Mouse (Mus musculus) left cerebral cortex, postnatal 4 days (tissue): ENCODE measurements at regions not wholly inside any gene's neighbourhood (a gene's known extent, or its start where the extent isn't known, plus 50 kb on each side); places are given as distances from the start of the nearest gene placed in this dataset.

Source experiments
- DNase-seq: peaks from one replicate; pipeline ENCODE4 v3.0.0-alpha.2; 2022
- intact Hi-C: fragments of 180-260 bp; cut with DNase I; formaldehyde crosslinking; loops from one replicate; pipeline ENCODE4 v1.15.1; 2025

GRCm38 (mm10) chr12:56275556-56276242 lies 70.0 kb downstream of the Mbip start:
- intact Hi-C loops, result no loop called here
- no peak for DNase-seq

DNA sequence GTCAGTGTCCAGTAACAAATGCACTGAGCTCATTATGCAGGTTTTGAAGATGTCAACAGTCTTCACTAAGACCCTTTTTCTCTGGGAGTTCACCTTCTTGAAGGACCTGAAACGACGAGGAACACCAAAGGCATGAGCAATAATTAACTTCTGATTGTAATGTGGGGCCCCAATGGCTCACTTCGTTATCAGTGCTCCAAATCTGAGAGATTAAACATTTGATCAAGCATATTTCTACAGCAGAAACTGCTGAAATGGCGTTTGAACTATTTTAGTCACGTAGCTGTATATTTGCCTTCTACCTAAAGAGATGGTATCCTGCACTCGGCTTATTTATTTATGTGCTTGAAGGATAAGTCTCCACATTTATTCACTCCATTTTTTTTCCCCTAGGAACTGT lies 80.6 kb downstream of the Mbip start:
- intact Hi-C loops, result no loop called here
- DNase-seq, result no peak

GRCm38 (mm10) chr12:56261471-56261870 lies 84.2 kb downstream of the Mbip start:
- intact Hi-C loops, result no loop called here
- DNase-seq, result no peak

GRCm38 (mm10) chr12:56258401-56259050 lies 87.2 kb downstream of the Mbip start:
- intact Hi-C loops, result no loop called here
- no peak for DNase-seq

- intact Hi-C loops, result no loop called here
These were observed 89.3 kb downstream of the Mbip start for GRCm38 (mm10) chr12:56256243-56256881.

GRCm38 (mm10) chr12:56252612-56253444 lies 92.9 kb downstream of the Mbip start:
- intact Hi-C loops, result no loop called here
- no peak for DNase-seq

More at GRCm38 (mm10) chr12:56256243-56256881, 89.3 kb downstream of the Mbip start:
- DNase-seq, result no peak

GRCm38 (mm10) chr12:56250262-56250661 lies 95.4 kb downstream of the Mbip start:
- intact Hi-C loops, result no loop called here
- DNase-seq, result no peak

DNA sequence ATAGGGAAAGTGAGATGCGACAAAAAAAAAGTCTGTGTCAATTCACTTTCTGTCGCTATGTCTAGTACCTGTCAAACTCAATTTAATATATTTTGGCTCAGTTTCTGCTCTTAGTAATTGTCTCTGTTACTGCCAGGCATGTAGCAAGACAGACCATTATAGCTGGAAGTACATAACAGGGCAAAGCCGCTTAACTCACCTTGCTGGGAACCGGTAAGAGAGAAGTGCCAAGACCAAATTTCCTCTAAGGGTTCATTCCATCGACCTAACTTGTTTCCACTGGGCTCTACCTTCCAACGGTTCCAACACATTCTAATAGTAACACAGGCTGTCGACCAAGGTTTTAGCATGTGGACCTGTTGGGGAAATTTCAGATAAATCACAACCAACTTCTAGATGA lies 99.3 kb downstream of the Mbip start:
- intact Hi-C loops, result no loop called here

DNA sequence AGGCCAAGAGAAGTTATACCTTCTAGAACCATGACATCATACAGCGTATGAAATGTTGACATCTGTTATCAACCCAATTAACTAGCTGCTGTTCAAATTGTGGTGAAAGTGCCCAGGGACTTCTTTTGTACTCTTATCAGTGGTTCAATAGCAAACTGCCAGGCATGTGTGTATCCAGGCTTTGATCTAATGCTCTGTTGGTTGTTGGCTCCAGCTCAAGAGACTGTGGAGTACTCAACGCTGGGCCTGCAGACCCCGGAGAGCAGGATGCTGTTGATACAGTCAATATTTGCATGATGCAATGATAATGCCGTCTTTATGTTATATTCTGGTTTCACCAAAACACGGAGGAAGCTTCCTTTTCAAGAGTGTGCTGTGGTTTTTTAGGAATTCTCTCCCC lies 102.9 kb downstream of the Mbip start:
- intact Hi-C loops, result no loop called here
- no peak for DNase-seq

More for the DNA sequence above, 99.3 kb downstream of the Mbip start:
- DNase-seq, result no peak

GRCm38 (mm10) chr12:56241735-56242134 lies 104.0 kb downstream of the Mbip start:
- DNase-seq, result peak; percentile 33
- intact Hi-C loops, result no loop called here

DNA sequence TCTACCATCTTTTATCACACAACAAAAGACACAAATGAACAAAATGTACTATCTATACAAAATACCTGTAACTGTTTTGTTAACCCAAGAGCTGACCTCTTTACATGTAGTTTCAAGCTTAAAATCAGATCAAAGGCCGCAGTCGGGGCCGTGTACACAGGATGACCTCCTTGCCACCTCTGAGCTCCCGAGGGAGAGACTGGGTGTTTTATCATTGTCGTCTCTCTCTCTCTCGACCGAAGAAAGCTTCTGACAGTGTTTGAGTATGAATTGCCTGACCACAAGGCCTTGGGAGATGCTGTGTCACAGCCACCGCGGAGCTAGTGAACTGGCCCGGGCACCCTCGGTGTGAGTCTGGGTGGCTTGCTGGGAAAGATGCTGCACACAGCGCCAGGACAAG lies 105.5 kb downstream of the Mbip start:
- intact Hi-C loops, result no loop called here
- DNase-seq, result no peak

DNA sequence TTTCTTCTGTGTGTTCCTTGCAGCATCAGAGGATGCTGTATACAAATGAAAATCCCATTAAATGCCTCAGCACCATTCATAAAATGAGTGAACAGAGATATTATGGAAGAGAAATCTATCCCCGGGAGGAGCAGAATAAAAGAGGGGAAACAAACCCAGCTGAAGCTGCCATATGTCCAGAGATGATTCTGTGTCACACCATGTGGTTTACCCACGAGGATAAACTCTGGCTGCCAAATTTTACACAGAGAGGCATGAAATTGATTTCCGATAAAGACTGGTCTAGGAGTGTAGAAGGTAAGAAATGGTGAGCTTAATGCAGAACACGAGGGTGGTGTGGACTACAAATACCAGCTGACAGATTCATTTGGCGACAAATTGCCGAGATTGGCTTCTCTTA lies 111.1 kb downstream of the Mbip start:
- intact Hi-C loops, result loop anchor here (10.0 kb wide), 1 partner anchor 160 kb away; no protein-coding TSS in a partner anchor
- DNase-seq, result no peak

GRCm38 (mm10) chr12:56233209-56233608 lies 112.5 kb downstream of the Mbip start:
- intact Hi-C loops, result loop anchor here (10.0 kb wide), 1 partner anchor 158 kb away; no protein-coding TSS in a partner anchor

GRCm38 (mm10) chr12:56224142-56224895 lies 121.4 kb downstream of the Mbip start:
- DNase-seq, result no peak
- intact Hi-C loops, result no loop called here

More at GRCm38 (mm10) chr12:56233209-56233608, 112.5 kb downstream of the Mbip start:
- DNase-seq, result no peak

DNA sequence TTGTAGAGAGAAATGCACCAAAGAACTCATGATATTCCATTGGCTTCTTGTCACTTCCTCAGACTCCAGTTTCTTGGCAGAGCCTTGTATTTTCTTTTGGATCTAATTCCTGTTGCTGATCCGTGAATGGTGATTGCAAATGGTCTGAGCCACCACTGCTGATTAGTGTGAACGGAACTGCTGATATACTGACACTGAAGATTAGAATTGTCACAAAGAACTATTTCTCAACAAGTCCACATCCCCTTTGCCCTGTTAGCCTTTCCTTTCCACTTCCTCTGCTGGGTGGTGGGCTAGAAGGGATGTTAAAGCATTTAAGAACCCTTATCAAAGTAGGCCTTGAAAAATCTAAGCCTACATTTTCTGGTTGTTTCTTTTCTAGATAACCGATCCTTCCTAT lies 152.2 kb downstream of the Mbip start:
- intact Hi-C loops, result no loop called here
- no peak for DNase-seq

DNA sequence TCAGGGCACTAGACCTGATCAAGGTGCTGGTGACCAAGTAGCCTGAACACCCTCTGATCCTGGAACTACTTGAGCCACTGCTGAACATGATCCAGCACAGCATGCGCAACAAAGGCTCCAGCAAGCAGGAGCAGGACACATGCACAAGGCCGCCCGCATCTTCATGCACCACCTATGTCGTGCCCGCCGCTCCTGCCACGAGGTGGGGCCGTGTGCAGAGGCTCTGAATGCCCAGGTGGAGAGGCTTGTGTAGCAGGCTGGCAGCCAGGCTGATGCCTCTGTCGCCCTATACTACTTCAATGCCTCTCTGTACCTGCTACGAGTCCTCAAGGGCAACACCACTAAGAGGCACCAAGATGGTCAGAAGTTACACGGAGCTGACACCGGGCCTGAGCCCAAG lies 156.1 kb downstream of the Mbip start:
- intact Hi-C loops, result no loop called here
- no peak for DNase-seq

DNA sequence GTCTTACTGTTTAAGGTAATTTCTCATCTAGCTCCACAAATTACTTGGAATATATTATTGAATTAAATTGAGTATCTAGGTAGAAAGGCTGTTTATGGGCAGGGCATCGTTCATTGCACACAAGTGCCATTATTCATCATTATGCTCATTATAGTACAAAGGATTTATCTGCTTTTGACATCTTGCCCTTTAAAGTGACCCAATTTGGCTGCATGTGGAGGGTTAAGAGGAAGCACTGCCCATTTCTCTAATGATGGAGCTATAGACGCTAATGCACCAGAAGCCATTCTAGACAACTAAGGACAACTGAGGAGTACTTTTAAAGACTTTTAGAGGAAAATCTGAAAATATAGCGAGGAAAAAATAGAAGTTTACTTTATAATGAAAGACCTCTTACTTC lies 185.0 kb downstream of the Mbip start:
- no peak for DNase-seq
- intact Hi-C loops, result no loop called here

DNA sequence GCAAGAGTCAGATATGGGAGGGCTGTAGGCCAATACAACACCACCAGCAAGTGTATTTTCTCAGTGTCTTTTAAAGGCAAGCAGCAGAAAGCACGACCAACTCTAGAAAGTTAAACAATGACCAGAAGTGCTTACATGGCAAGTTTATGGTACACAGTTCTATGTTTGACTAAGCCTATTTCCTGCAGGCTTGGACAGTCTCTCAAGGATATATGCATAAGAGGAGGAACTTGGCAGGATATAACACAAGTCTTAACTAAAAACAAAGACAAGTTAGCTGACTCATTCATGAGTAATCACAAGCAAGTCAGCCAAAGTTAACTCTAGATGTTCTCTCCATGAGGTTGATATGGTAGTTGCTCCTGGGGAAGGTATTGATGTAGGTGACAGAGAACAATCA lies 201.3 kb downstream of the Mbip start:
- intact Hi-C loops, result no loop called here
- DNase-seq, result no peak

- DNase-seq, result no peak
- intact Hi-C loops, result no loop called here
These were observed 201.9 kb downstream of the Mbip start for GRCm38 (mm10) chr12:56143789-56144188.

GRCm38 (mm10) chr12:56114446-56114845 lies 231.2 kb downstream of the Mbip start:
- intact Hi-C loops, result no loop called here
- DNase-seq, result no peak
